Mouse (Mus musculus): ENCODE data around the gene Sh3rf1.

Sh3rf1 gene

GRCm38 (mm10) chr8:61223729-61224379 is at the start of gene Sh3rf1:
Gene Sh3rf1 (plus strand): TSS chr8:61223872.
- no peak for DNase-seq (ENCODE audit: extremely low read depth, low read depth, low spot score)

GRCm38 (mm10) chr8:61173921-61174492 is 49.7 kb upstream of the Sh3rf1 start:
- no peak for DNase-seq (ENCODE audit: extremely low read depth, low read depth, low spot score)

GRCm38 (mm10) chr8:61175876-61176275 is 47.8 kb upstream of the Sh3rf1 start:
- DNase-seq (ENCODE audit: extremely low read depth, low read depth, low spot score): no peak

GRCm38 (mm10) chr8:61177680-61178593 is 45.7 kb upstream of the Sh3rf1 start:
- no peak for DNase-seq (ENCODE audit: extremely low read depth, low read depth, low spot score)

- DNase-seq (ENCODE audit: extremely low read depth, low read depth, low spot score): no peak
Observed at GRCm38 (mm10) chr8:61178594-61179140, 45.0 kb upstream of the Sh3rf1 start.

GRCm38 (mm10) chr8:61181592-61181991 is 42.1 kb upstream of the Sh3rf1 start:
- DNase-seq (ENCODE audit: extremely low read depth, low read depth, low spot score): no peak

- no peak for DNase-seq (ENCODE audit: extremely low read depth, low read depth, low spot score)
Observed at GRCm38 (mm10) chr8:61182020-61182419, 41.7 kb upstream of the Sh3rf1 start.

- DNase-seq (ENCODE audit: extremely low read depth, low read depth, low spot score): no peak
Observed at GRCm38 (mm10) chr8:61185274-61186198, 38.1 kb upstream of the Sh3rf1 start.

GRCm38 (mm10) chr8:61194306-61194925 is 29.3 kb upstream of the Sh3rf1 start:
- DNase-seq (ENCODE audit: extremely low read depth, low read depth, low spot score): no peak

- no peak for DNase-seq (ENCODE audit: extremely low read depth, low read depth, low spot score)
Observed at GRCm38 (mm10) chr8:61200254-61200887, 23.3 kb upstream of the Sh3rf1 start.

GRCm38 (mm10) chr8:61203035-61203826 is 20.4 kb upstream of the Sh3rf1 start:
- no peak for DNase-seq (ENCODE audit: extremely low read depth, low read depth, low spot score)

GRCm38 (mm10) chr8:61206876-61207275 is 16.8 kb upstream of the Sh3rf1 start:
- no peak for DNase-seq (ENCODE audit: extremely low read depth, low read depth, low spot score)

- no peak for DNase-seq (ENCODE audit: extremely low read depth, low read depth, low spot score)
Observed at GRCm38 (mm10) chr8:61207636-61208035, 16.0 kb upstream of the Sh3rf1 start.

GRCm38 (mm10) chr8:61208719-61209118 is 15.0 kb upstream of the Sh3rf1 start:
- no peak for DNase-seq (ENCODE audit: extremely low read depth, low read depth, low spot score)

- no peak for DNase-seq (ENCODE audit: extremely low read depth, low read depth, low spot score)
Observed at GRCm38 (mm10) chr8:61210836-61211235, 12.8 kb upstream of the Sh3rf1 start.

GRCm38 (mm10) chr8:61215081-61215819 is 8.4 kb upstream of the Sh3rf1 start:
- no peak for DNase-seq (ENCODE audit: extremely low read depth, low read depth, low spot score)

GRCm38 (mm10) chr8:61217017-61217416 is 6.7 kb upstream of the Sh3rf1 start:
- DNase-seq (ENCODE audit: extremely low read depth, low read depth, low spot score): no peak

GRCm38 (mm10) chr8:61217426-61217825 is 6.2 kb upstream of the Sh3rf1 start:
- DNase-seq (ENCODE audit: extremely low read depth, low read depth, low spot score): no peak

All from fat pad, adult 2 months (tissue).